Mouse (Mus musculus) G1E (cell line): ENCODE measurements around the gene Ttc3. TPM values are rescaled to one million over a fixed set of nuclear protein-coding genes. Genes with fewer than 3 reads are reported as not detected.

Experiments
- ATAC-seq: 2 replicates; pipeline ENCODE4 v1.8.0; 2016; ENCODE audit warnings: mild to moderate bottlenecking; ENCODE audit not compliant: insufficient number of reproducible peaks, poor library complexity, low FRiP score, severe bottlenecking; ENCODE audit errors: extremely low read depth
- DNase-seq: peaks from one replicate; pipeline ENCODE4 v3.0.0; 2012; ENCODE audit warnings: low spot score
- H3K27me3 ChIP-seq: 2 replicates; pipeline ENCODE4 v1.6.1; 2012; ENCODE audit warnings: mild to moderate bottlenecking, low read length, inconsistent platforms; ENCODE audit not compliant: insufficient read depth
- H3K36me3 ChIP-seq: replicated peaks from 2 replicates; pipeline ENCODE3; 2012; ENCODE audit warnings: mild to moderate bottlenecking, inconsistent platforms
- H3K4me1 ChIP-seq: 2 replicates; pipeline ENCODE4 v1.6.1; 2012; ENCODE audit warnings: low read depth, low read length, inconsistent platforms, mixed read lengths; ENCODE audit not compliant: insufficient read depth
- H3K4me3 ChIP-seq: 2 replicates; pipeline ENCODE4 v1.5.1; 2012; ENCODE audit warnings: low read depth, mild to moderate bottlenecking, inconsistent platforms, low read length, moderate library complexity, mixed read lengths
- H3K9me3 ChIP-seq: replicated peaks from 2 replicates; pipeline ENCODE4 v1.6.1; 2012; ENCODE audit warnings: inconsistent platforms
- CTCF ChIP-seq: IDR thresholded peaks from 2 replicates; pipeline ENCODE4 v1.5.1; 2012; ENCODE audit warnings: low read depth, low read length, inconsistent platforms, mixed read lengths
- GATA1 ChIP-seq: IDR thresholded peaks from 2 replicates; pipeline ENCODE4 v1.6.1; 2012; ENCODE audit warnings: borderline replicate concordance, low read length, inconsistent platforms, mixed read lengths
- GATA2 ChIP-seq: IDR thresholded peaks from 2 replicates; pipeline ENCODE4 v1.6.1; 2012; ENCODE audit warnings: low read depth, low read length, inconsistent platforms, borderline replicate concordance
- POLR2AphosphoS5 ChIP-seq: IDR thresholded peaks from 2 replicates; pipeline ENCODE4 v1.6.1; 2012; ENCODE audit warnings: low read depth, low read length, inconsistent platforms; ENCODE audit not compliant: insufficient replicate concordance
- TAL1 ChIP-seq: conservative IDR thresholded peaks from 2 replicates; pipeline ENCODE4 v1.6.1; 2012; ENCODE audit warnings: low read depth, low read length, inconsistent platforms, mixed read lengths
- polyA plus RNA-seq: library from polyadenylated mRNA; stranded (reverse); fragments of >175 nt; gene quantifications from 2 replicates; pipeline ENCODE4 v1.2.3, GENCODE M21; 2012
- total RNA-seq, 2 experiments: library from RNA; stranded (forward) in 1 of 2; stranded (reverse) in 1 of 2; fragments of 200-1000 nt in 1 of 2; fragments of >200 nt in 1 of 2; fragmentation: Nextera tagmentation in 1 of 2; gene quantifications; 2 replicates each; pipeline ENCODE4 v1.2.3; 2014 to 2017

Gene Ttc3
- total and polyA plus RNA-seq, 3 experiments: 5.0 to 138 (median 135) TPM

DNA sequence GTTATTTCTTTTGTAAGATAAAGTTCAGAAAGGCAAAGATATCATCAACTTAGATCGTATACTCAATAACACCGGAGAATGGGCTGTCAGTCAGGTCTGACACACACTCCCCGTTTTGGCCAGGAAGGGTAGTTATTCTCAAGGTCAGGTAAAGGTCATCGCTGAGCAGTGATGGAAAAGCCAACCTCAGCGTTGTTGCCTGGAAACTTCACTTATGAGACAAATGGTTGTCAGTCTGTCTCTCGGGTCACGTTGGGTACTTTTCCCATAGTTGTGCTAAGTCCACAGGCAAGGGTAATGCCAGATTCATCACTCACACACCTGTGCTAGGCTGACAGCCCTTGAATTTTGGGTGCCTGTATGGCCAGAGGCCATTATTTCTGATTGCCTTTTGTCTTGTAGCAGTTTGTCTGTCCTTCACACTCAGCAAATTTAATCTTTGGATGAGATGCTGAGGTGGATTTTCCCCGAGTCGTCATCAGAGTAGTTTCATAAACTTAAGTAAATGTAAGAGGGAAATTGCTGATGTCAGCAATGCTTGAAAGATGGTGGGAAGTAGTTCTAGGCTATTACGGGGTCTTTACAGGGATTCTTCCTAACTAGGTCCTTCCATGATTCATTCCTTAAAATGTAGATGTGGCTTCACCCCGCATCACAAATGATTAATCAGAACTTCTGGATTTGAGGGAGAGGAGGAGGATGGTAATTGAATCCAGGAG lies 13.5 kb upstream of the Ttc3 start:
- Histone ChIP-seq H3K4me1 (peaks cover 16% of the 10 kb centered on the region), H3K36me3 (no peaks in the 10 kb centered on the region), H3K4me3 (no peak overlapping the region), H3K27me3 (peaks cover 18% of the 10 kb centered on the region), H3K9me3 (no peaks in the 10 kb centered on the region)
- DNase-seq (no peak), ATAC-seq (no peak)
- TF ChIP-seq POLR2AphosphoS5 (no peak), GATA1 (no peak), CTCF (no peak), TAL1 (no peak), GATA2 (no peak)

DNA sequence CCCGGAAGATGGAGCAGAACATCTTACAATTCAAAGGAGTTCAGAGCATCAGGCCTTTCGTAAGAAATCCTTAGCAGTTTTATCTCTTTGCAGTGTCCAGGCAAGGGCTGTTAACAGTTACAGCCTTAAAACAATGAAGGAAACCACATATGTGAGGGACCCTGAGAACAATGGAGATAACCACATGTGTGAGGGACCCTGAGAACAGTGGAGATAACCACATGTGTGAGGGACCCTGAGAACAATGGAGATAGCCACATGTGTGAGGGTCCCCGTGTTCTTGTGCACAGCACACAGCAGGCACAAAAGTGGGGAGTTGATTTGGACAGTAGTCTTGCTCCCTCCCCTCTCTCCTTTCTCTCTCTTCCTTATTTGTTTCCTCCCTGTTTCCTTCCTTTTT lies 12.3 kb upstream of the Ttc3 start:
- no peak overlapping the region for H3K4me3 ChIP-seq
- H3K4me1 ChIP-seq: peaks cover 21% of the 10 kb centered on the region
- H3K36me3 ChIP-seq: no peaks in the 10 kb centered on the region
- H3K9me3 ChIP-seq: no peaks in the 10 kb centered on the region
- H3K27me3 ChIP-seq: peaks cover 16% of the 10 kb centered on the region
- no peak for TF ChIP-seq GATA2
- TF ChIP-seq POLR2AphosphoS5: no peak
- TF ChIP-seq CTCF: no peak
- peak; percentile 38; the same call in 1 of the 2 replicates for TF ChIP-seq TAL1
- ATAC-seq: no peak; the same call in 1 of the 2 replicates
- no peak for DNase-seq

DNA sequence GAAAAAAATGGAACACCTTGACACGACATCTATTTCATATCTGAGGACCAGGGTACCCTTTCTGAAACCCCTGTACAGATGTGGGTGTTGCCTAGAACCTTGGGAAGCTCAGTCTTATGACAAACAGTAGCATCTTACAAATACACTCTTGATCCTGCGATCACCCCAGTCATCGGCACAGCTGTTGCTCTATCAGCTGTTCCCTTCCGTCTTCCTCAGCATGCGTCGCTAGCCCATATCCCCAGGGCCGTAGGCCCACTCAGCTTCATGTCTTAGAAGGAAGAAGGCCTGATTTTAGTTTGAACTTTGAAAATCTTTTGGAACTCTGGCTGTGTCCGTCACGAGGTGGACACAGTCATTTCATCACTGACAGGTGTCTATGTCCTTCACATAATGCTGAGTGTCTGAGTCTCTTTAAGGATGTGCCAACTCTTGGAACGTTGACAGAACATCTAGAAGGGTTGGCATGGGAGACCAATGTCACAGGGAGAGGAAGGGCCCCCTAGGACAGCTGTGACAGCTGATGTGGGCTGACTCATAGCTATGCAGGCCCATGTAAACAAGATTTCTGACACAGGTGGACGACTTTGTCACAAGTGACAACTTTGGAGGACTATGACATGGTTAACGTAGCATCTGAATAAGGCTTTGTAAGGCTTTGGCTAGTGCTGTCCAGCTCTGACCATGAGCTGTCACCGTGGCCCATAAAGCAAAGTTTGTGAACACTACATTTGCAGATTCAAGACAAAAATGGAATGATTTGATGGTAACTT lies 9.7 kb upstream of the Ttc3 start:
- no peak for DNase-seq
- TF ChIP-seq GATA1 (no peak), GATA2 (no peak), CTCF (no peak), POLR2AphosphoS5 (no peak), TAL1 (no peak)
- H3K4me1 ChIP-seq: peaks cover 18% of the 10 kb centered on the region

DNA sequence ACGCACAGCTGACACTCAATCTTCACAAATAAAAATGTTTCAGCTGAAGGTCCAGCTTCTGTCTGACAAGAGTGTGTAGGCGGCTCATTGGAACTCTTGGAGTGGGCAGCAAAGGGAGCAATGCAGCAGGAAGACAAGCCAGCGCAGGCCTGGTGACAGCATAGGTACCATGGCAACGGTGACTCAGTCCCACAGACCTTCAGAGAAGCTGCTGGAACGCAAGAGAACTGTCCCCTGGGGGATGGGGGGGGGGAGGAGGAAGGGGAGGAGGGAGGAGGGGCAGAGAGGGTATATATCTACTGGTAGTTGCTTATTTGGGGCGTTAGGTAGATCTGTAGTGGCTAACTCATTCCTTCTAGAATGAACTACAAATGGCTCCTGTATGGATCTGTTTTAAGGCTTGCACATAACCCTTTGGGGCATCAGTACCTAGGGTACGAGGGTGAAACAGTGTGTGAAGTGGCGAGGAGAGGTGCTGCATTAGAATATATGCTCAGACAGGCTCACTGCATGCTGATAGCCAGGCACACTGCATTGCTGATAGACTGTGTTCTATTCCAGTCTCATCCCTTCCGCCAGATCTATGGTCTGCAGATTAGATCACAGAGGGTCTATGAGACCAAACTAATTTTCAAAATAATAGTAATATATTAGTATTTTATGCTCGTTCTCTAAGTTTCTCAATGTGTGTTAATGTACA lies 8.1 kb upstream of the Ttc3 start:
- Histone ChIP-seq H3K4me3 (no peak overlapping the region), H3K9me3 (no peaks in the 10 kb centered on the region), H3K4me1 (peaks cover 15% of the 10 kb centered on the region), H3K36me3 (peaks cover 16% of the 10 kb centered on the region), H3K27me3 (peaks cover 3% of the 10 kb centered on the region; the same call in 1 of the 2 replicates)
- 0 out of 2 replicates have a peak, but pooled peaks have one; percentile 15 for ATAC-seq
- TF ChIP-seq GATA1: no peak
- DNase-seq: no peak

More for the DNA sequence above, 9.7 kb upstream of the Ttc3 start:
- H3K9me3 ChIP-seq: no peaks in the 10 kb centered on the region
- H3K27me3 ChIP-seq: peaks cover 3% of the 10 kb centered on the region; the same call in 1 of the 2 replicates
- ATAC-seq: no peak
- H3K36me3 ChIP-seq: peaks cover 8% of the 10 kb centered on the region
- no peak overlapping the region for H3K4me3 ChIP-seq

DNA sequence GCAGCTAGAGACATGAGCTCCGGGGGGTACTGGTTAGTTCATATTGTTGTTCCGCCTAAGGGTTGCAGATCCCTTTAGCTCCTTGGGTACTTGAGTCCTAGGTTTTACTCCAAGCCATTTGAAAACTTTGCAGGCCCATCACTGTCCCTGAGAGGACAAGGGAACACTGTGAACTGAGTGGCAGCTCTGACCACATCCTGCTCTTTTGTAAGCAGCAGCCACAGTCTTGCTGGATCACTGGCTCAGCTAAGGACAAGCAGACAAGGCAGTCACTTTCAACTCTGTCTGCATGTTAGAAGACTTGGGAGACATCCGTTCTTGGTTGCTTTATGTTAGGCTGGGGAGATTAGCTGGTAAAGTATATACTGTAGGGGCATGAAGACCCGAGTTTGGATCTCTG lies 6.6 kb upstream of the Ttc3 start:
- Histone ChIP-seq H3K27me3 (no peaks in the 10 kb centered on the region), H3K4me1 (peaks cover 5% of the 10 kb centered on the region; the same call in 1 of the 2 replicates), H3K9me3 (no peaks in the 10 kb centered on the region), H3K4me3 (no peak overlapping the region), H3K36me3 (peaks cover 16% of the 10 kb centered on the region)
- ATAC-seq (no peak), DNase-seq (no peak)
- TF ChIP-seq CTCF (no peak), GATA1 (no peak), GATA2 (no peak), TAL1 (no peak), POLR2AphosphoS5 (no peak)

DNA sequence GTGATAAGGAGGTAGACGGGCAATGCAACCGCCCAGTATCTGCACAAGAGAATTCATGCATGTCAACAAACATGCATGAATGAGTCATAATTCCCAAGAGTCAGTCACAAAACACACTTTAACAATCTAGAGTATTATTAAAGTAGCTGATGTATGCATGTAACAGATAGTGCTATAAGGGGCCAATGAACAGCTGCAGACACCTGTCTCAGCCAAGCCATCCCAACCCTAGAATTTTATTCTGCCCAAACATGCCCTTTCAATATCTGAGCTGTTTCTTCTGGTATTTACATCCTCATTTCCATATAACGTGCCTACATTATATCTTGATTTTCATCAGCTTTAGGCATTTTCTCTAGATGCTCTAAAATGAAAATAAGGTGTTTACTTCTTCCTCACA lies 5.0 kb upstream of the Ttc3 start:
- no peaks in the 10 kb centered on the region for H3K27me3 ChIP-seq
- H3K36me3 ChIP-seq: peaks cover 16% of the 10 kb centered on the region
- TF ChIP-seq GATA2 (no peak), GATA1 (no peak), POLR2AphosphoS5 (no peak), TAL1 (no peak), CTCF (no peak)
- H3K9me3 ChIP-seq: no peaks in the 10 kb centered on the region
- DNase-seq: no peak
- H3K4me1 ChIP-seq: peaks cover 14% of the 10 kb centered on the region
- no peak overlapping the region for H3K4me3 ChIP-seq
- ATAC-seq: no peak
